Mouse (Mus musculus) lung, postnatal 10 days (tissue): ENCODE measurements around the gene Lrrc74a.

ENCODE experiments used
- DNase-seq: peaks from one replicate; pipeline ENCODE4 v3.0.0; 2021

The Lrrc74a gene

DNA sequence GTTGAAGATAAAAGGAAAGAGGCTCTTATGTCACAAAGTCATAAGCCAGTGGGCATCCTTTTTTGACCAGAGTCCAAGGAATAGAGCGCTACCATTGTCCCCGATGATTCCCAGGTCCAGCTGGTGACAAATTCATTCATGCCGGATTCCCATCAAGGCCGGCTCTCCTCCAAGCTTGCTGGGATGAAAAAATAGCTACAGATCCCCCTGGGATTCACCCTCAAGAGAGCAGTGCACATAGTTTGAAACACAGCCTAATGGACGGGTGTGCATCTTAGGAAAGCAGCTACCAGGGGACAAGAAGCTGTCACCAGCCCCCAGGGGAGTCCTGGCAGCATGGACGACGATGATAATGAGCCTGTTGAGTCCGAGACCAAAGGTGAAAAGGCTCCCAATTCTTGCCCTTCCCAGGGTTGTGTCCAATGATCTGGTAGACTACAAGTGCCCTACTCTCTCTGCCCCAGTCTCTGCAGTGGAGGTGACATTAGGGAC, at the start of gene Lrrc74a:
Lrrc74a (plus strand) TSS at position 51 of the 492 bp plus-strand sequence.
- no peak for DNase-seq

- no peak for DNase-seq
Observed at GRCm38 (mm10) chr12:86685275-86685674, 48.9 kb upstream of the Lrrc74a start.

DNA sequence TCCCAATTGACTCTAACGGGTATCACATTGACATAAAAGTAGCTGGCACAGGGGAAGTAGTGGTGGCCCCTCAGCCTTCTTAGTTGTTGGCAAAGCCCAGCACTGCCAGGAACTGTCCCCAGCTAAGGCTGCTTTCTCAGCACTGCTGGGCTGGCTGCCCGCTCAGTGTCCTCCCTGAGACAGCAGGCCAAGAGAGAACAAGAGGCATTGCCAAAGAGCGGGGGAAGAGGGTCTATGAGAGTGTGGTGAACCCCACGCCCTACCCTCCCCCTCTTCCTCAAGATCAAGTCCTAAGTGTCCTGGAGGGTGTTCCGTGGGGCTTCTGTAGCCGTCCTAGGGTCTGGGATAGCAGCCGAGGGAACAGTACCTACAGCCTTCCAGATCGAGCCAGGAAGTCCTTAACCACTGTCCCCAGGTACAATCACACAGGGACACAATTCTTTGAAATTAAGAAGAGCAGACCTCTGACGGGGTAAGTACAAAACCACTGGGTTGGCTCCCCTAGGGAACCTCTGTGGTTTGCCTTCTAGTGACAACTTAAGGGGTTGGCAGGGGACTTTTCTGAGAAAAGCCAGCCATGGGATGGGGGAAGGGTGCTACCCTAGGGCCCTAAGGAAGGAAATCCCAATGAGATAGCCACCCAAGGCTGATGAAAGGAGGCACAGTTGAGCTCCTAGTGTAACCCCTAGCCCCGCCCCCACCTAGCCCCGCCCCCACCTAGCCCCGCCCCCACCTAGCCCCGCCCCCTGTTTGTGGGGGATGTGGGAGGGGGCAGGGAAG, 47.4 kb upstream of the Lrrc74a start:
- DNase-seq: peak; percentile 55

DNA sequence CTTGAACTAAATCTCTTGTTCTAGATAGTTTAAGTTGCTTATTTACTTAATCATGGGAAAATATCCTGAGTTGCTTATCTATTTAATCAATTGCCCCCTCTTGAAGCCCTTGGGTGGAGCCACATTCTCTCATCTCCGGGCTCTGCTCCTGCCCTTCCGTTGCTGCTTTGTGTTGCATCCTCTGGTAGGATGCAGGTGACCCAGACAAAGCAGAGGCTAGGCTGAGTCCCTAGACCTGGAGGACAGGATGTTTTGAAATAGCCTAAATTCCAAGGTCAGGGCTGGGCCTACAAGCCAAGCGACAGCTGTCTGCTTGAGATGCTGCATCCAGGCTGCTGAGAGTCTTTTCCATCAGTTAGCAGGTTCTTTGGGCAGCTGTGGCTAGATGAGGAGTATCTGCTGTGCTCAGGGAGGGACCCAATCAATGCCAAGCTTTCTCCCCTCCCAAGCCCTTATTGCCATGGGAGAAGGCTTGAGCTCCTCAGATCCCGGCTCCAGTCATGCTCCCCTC, 46.7 kb upstream of the Lrrc74a start:
- DNase-seq: peak; percentile 47

GRCm38 (mm10) chr12:86687971-86688573, 46.1 kb upstream of the Lrrc74a start:
- DNase-seq: peak; percentile 70

- DNase-seq: no peak
Observed at GRCm38 (mm10) chr12:86688917-86689316, 45.3 kb upstream of the Lrrc74a start.

DNA sequence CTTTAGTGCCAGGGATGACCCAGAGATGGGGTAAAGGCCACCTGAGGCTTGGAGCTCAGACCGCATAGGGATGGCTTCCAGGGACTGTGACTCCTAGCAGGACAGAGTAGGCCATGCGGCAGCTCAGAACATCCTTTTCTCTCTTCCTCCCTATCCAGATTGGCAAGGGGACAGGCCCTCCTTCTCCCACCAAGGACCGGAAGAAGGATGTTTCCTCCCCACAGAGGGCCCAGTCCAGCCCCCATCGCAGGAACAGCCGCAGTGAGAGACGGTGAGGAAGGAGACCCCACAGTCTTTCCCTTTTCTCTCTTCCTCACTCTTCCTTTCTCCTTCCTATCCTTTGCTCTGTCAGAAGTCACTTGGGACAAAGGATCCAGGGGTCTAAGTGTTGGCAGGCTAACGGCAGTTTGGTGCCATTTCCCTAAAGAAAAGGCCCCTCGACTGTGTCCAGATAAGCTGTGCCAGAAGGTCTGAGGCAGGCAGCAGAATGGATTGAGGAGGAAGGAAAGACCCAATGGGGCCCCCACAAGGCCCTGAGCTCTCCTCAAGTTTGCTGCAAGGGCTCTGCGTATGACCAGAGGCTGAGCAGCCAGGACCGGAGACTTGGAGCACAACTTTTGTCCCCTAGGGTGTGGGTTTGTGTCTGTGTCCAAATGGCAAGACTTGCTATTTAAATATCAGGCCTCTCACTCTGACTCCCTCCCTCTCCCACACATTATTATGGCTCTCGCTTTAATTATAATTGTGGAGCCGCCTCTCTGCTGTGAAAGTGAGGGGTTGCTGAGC, 43.3 kb upstream of the Lrrc74a start:
- DNase-seq: peak; percentile 28

DNA sequence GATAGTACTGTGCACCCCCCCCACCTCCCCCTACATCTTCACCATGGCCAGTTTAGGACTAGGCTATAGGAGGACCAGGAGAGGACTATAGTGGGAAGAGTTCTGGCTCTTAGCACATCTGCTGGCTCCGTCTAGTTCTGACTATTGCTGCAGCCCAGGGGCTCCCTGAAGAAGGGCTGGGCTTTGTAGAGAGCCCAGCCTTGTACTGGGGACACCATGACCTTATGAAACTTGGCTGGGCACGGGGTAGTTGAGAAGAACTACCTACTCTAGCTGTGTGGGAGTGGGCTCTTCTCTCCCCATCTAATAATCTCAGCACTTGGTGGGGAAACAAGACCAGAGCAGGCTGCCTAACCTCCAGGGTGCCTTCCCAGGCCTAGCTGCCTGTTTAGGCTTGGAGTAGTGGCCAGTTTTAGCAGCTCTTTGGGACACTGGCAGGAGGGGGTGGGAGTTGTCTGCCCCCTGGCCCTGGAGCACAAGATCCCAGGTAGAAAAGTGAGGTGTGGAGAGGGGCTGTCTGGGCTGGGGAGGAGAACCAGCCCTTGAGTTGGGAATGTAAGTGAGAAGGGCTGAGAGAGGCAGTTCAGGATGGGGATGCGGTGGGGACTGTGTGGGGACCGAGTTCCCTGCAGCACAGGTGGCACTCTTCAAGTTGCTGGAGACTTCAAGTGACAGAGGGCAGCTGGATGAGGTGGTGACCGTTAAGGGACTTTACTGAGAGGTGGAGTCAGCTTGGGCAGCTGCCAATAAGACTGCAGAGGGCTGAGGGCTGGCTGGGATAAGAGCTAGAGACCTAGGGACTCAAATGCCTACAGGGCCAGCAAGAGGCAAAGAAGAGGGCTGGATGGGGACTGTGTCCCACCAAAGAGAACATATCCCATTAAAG, 41.5 kb upstream of the Lrrc74a start:
- DNase-seq: peak; percentile 45

DNA sequence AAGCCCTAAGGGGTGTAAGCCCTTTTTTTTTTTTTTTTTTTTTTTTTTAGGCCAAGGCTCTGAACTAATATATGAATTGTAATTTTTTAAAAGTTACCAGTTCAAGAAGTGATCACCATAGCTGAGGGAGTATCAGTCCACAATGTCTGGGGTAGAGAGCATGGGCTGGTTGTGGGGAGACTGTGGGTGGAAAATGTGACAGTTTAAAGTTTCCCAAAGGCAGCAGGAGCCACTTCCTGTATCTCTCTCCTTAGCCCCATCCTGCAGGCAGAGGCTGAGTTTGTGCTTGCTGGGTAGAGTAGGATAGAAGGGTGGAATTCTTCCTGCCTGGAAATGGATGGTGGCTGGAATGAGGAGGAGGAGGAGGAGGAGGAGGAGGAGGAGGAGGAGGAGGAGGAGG, 40.8 kb upstream of the Lrrc74a start:
- no peak for DNase-seq

DNA sequence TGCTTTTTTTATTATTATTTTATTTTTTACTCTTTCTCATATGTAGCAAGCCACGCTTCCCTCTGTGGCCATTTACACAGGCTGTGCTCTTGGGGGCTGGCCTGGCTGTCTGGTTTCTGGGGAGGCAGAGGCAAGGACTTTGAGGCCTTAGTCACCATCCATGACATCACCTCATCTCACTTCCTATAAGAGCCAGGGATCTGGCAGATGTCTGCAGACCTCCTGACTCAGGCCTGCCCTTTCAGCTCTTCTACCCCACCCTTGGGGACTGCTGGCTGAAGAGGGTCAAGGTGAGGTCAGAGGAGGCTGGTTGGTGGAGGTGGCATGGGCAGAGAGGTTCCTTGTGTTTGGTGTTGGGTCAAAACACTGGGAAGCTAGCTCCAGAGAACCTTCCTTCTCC, 39.7 kb upstream of the Lrrc74a start:
- DNase-seq: no peak

DNA sequence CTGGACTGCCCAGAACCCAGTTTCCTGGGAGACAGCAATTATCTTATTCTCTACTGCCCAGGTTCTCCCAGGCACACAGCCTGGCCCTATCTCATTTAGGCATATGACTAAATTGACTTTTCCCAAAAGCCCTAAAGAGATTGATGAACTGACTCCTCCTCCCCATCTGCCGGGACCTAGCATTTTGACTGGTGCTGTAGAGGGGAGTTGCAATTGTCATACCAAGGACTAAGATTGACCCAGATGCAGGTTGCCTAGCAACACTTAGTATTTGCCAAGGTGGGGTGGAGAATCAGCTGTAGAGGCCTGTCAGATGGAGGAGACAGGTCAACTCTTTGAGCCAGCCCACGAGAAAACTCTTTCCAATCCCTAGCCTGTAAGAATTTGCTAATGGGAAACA, 36.2 kb upstream of the Lrrc74a start:
- DNase-seq: no peak

DNA sequence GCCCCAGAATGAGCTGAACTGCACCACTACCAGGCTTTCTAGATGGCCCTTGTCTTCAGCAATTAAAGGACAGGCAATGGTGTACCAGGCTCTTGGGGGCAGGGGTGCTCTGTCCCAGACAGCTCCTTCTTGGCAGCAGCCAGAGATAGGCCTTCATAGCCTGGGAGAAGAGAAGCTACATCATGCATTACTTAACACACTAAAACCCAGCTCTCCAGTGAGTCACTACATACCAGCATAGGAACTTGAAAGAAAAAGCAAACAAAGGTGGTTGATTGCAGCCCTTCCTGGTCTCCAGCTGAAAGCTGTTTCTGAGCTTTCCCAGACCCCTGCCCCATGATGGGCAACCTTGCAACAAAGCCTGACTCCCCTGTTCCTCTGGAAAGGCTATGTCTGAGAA, 35.6 kb upstream of the Lrrc74a start:
- DNase-seq: no peak

GRCm38 (mm10) chr12:86699965-86700926, 33.9 kb upstream of the Lrrc74a start:
- no peak for DNase-seq

DNA sequence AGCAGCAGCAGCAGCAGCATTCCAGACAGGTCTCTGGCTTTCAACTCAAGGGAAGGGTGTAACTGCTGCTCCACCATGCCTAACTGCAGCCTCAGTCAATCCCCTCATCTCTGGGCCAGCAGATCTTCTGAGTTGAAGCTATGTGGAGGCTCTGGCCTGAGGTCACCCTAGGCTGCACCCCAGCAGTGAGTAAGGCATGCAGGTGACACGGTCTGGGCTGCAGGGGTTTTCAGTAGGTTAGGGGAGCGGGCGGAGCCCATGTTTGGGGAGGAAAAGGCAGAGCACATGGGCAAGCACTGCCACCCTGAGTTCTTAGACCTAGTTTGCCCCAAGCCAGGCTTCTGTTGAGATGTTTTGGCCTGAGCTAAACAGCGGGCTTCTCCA, 33.2 kb upstream of the Lrrc74a start:
- DNase-seq: no peak

GRCm38 (mm10) chr12:86701491-86701890, 32.7 kb upstream of the Lrrc74a start:
- no peak for DNase-seq

- no peak for DNase-seq
Observed at GRCm38 (mm10) chr12:86702690-86703089, 31.5 kb upstream of the Lrrc74a start.

DNA sequence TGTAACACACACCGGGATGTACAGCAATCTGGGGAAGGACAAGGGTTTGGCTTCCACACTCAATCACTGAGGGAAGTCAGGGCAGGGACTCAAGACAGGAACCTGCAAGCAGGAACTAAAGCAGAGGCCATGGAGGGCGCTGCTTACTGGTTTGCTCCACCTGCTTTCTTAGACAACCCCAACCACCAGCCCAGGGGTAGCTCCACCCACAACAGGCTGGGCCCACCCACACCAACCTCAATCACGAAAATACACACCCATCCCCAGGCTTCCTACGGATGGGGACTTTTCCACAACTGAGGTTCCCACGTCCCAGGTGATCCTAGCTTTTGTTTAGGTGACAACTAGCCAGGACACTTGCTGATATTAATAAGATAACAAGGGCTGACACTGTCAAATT, 28.3 kb upstream of the Lrrc74a start:
- DNase-seq: no peak

DNA sequence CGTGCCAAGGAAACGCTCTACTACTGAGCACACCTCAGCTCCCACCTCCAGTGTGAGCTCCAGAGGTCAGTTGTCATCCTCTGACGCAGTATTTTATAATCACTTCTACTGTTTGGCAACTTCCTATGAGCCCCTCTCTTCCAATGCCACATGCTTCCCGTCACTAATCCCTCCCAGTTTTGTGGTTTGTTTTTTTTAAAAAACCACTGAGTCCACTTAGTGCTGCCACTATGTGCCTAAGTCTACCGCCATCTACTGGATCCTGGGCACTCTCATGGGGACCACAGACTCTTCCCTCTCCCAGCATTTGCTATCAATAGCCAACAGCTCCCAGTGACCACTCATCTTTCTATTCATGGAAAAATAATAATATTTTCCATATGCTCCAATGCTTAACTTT, 20.1 kb upstream of the Lrrc74a start:
- no peak for DNase-seq

GRCm38 (mm10) chr12:86715401-86715800, 18.8 kb upstream of the Lrrc74a start:
- peak; percentile 85 for DNase-seq

DNA sequence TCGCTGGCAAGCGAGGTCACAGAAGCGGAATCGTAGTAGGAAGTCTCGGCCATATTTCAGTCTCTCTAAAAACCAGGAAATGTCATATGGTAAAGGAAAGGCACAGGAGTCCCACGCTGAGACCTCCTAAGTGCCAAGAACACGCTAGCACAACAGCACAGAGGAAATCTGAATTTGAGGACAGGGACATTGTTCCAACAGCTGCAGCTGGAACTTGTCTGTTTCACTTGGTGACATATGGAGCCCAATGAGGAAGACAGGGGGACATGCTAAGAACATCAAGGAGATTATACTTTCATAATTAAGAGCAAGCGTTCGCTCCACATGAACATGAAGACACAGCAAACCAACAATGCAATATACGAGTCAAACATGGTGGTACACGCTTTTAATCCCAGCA, 17.2 kb upstream of the Lrrc74a start:
- peak; percentile 25 for DNase-seq

DNA sequence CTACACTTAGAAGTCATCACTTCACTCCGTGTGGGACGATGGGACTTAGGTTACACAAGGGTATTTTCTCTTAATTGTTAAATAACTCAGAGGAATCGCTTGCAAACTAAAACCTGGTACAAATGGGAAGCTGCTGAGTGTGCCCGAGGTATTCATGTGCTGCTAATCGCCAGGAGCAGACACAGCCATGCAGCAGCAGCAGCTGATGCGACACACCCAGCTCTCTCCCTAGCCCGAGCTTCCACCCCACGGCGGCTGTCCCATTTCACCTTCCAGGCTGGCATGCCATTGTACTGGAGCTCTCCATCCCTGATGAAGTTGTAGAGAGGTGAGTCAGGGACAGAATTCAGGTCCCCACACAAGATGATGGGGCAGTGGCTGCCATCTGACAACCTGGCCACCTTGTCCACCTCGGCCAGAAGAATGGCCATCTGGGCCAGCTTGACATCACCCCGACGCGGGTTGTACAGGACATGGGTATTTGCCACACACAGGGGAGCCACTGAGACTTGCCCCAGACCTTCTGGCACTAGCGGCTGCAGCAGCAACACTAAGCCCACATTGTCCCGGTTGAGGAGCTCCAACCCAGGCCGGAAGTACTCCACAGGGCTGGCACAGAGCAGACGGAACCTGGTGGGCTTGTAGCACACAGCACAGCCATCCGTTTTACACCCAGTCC, 14.1 kb upstream of the Lrrc74a start:
- no peak for DNase-seq
